Mouse (Mus musculus) forelimb bud, embryonic 11.5 days (tissue): ENCODE measurements at regions not wholly inside any gene's neighbourhood (a gene's known extent, or its start where the extent isn't known, plus 50 kb on each side); places are given as distances from the start of the nearest gene placed in this dataset.
"Not testable (repeated sequence)": the region's sequence is repeated elsewhere in the genome, so short reads cannot be mapped to it uniquely, and the experiment has no call there.

ENCODE experiments used
- DNase-seq: peaks from one replicate; pipeline ENCODE4 v3.0.0-alpha.2; 2012; ENCODE audit warnings: low read depth, low spot score

DNA sequence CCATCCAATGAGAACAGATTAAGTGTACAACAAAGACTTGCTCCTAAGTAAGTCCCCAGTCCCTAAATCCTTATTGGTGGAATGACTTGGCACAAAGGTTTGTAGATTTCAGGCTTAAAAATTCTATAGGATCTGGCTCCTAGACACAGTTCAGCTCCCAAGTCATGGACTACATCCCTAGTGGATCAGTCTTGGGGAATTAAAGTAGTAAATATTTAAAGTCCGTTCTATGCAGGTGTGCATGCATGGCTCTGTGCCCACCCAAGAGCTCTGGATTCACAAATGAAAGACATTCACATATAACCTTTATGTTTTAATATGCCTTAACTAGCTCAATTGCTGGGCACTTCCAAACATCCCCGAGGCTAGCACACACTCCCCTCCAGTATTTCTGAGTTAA lies 162.8 kb downstream of the Akr1d1 start:
- DNase-seq = no peak

DNA sequence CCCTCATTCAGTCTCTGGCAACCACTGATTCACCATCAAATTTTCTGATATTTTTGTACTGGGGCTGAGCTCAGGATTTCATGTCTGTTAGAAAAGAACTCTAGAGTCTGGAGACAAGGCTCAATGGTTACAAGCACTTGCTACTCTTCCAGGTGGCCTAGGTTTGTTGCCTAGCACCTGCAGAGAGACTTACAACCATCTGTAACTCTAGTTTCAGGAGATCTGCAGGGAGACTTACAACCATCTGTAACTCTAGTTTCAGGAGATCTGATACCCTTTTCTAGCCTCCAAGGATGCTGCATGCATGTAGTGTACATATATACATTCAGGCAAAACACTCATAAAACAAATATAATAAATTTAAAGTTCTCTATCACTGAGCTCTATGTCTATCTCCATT lies 166.1 kb downstream of the Akr1d1 start:
- DNase-seq = no peak

DNA sequence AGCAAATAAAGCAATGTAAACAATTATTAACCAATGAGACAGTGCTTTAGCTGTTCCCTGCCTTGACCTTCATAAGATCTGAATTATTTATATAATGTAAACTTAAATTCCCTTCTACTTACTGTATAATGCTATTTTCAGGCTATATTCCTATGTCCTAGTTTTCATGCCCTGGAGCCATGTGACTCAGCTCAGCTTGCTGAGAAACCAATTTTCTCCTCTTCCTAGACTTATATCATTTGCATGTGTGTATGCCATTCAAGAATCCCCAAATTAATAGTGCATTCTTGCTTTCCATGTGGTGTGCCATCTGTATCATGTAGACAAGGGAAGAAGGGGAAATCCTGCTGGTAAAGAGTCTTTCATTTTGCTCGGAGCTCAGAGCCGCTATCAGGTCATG lies 166.7 kb upstream of the Trim24 start:
- DNase-seq = no peak

DNA sequence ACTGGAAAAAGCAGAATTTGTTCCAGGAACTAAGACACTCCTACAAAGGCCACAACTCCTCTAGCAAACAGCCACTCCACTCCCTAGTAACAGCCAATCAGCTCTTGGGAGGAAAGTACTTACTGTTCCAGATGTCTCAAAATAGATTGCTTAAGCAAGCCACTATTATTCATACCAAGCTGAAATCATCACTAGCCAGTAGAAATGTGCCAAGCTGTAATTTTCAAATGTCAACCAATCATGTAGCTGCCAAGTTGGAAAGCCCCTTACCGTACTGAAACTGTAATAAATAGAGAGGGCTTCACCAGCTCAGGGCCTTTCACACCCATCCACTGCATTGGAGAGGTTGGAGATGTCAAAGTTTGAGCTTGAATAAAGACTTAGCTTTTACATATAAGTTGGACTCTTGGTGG lies 164.9 kb upstream of the Trim24 start:
- no peak for DNase-seq

DNA sequence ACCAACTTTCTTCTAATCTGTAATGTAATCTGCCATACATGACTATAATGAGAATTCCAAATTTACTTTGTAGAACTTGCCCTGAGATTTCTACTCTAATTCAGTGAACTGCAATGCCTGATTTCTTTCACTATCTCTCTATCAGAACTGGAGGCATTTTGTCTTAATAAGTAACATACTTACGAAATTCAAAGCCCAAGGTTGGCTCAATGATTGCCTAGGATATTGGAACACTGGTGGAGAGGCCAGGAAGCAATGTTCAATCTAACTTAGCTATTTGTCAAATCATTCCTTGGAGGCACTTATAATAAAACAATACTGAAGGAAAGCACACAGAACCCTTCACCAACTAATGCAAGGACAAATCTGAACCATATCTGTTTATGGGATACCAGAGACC lies 162.9 kb upstream of the Trim24 start:
- not testable (repeated sequence) for DNase-seq

DNA sequence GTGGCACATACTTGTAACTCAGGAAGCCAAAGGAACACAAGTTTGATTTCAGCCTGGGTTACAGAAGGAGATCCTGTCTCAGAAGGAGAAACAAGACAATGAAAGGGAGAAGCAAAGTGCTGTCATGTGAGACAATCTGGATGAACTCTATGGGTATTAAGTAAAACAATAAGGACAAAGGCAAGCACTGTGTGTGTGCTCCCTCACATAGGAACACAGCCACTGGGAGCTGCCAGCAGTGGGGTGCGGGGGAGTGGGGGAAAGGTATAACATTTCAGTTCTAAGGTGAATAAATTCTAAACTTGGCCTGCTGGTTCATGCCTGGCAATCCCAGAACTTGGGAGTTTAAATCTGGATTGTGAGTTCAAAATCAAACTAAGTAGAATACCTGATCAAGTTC lies 158.8 kb upstream of the Trim24 start:
- DNase-seq = no peak

DNA sequence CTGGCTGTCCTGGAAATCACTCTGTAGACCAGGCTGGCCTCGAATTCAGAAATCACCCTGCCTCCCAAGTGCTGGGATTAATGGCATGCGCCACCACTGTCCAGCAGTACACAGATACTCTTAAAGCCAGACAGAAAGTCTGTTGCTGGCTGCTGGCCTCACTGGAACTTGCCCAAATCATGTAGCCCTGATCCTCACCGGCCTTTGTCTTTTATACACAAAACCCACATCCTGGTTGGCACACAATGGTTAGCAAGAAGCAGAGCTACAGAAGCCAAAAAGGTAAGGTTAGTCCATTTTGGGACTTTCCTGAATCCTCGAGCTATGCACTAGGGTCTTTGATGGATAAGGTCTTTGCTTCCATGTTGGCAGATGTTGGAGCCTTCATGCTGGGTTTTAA lies 157.2 kb upstream of the Trim24 start:
- DNase-seq = no peak

DNA sequence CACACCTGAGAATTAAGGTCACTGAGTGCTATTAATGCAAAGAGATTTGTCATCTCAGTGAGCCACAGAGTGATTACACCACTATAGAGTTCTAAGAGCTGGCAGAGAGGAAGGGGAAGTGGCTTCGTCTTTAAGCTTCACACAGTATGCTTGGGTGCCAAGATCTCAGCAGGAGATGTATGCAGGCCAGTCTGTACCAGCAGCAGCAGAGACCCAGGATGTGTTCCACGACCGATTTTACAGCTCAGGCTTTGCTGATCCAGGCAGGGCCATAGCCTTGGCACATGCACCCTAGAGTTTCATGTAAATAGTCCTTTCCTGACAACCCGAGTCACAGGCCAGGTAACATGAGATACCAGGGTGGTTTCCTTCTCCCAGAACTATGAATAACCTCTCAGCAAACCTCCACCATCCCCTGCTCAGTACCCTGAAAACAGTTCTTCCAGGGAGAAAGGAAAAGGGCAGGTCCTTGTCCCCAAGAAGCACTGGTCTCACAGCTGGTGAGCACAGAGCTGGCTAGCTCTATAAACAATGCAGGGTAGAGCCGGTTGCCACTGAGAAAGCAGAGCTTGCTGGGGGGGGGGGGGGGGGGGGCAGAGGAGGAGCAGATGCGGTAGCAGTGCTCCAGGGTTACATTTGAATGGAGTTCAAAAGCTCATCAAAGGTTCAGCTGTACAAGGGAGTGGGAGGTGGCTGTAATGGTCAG lies 156.2 kb upstream of the Trim24 start:
- DNase-seq = no peak

DNA sequence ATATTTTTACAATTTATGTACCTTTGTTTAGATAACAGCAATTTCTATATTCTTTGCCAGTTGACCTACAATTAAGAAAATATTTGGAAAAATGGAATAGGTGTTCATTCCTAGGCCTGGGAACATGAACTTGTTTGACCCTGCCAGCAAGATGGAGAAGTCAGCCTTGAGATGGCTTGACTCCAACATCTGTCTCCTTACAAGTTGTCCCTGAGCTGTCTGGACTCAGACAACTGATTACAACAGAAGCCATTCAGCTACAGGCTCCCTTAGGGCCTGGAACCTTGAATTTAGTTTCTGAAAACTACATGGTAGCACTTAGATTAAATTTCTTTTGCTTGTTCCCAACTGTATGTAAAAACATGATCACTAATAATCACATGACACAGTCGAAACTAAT lies 148.9 kb upstream of the Trim24 start:
- DNase-seq = no peak

DNA sequence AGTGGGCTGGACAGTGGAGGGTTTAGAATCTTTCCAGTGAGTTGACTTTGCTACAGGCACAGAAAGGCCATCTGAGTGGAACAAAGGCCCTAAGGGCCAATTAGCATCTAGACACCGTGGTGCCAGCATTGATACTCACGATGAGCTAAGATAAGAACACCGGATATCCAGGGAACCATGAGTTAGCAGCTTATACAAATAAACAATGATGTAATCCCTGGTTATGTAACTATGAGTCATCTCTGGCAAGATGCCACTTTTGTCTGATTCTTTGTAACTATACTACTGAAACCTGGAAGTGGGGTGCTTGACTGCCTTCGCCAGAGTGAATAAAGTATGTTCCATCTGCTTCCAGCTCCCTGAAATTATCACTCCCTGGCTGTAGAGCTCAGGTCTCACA lies 147.3 kb upstream of the Trim24 start:
- no peak for DNase-seq

DNA sequence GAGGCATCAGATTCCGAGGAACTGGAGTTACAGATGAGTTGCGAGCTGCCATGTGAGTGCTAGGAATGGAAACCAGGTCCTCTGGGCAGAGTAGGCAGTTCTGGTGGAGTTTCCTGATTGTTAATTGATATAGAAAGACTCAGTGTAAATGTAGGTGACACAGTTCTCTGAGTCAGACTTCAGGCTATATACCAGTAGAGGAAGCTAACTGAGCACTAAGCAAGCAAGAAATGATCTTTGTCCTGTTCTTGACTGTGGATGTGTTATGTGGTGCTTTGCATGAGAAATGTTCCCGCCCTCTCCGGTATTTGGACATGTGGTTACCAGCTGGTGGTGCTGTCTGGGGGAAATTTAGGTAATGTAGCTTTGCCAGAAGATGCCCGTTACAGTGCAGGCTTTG lies 146.4 kb upstream of the Trim24 start:
- DNase-seq = no peak

DNA sequence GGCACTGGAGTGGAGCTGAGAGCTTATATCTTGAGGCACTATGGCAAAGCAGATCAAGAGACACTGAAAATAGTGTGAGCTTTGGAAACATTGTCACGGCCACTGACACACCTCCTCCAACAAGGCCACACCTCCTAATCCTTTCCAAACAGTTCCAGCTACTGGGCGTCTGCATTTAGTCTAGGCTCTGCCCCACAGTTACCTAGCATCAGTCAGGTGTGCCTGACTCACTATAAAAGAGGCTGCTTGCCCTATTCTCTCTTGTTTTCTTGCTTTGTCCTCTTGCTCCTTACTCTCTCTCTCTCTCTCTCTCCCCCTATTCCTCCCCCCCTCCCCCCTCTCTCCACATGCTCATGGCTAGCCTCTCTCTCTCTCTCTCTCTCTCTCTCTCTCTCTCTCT lies 142.0 kb upstream of the Trim24 start:
- no peak for DNase-seq

DNA sequence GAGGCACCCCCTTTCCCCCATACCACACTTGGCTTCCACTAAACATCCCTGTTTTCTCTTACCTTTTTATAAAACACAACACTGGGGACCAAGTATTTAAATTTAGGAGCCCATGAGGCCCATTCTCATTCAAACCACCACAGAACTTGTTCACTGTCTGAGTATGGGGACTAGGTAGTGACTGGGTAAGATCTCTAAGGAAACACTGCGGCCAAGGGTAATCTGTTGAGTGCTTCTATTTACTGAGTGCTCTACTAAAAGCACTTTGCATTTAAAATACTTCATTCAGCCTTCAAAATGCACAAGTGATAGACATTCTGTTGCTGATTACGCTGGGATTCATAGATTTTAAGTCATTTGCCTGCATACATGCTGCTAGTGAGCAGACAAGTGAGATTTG lies 141.4 kb upstream of the Trim24 start:
- DNase-seq = no peak

DNA sequence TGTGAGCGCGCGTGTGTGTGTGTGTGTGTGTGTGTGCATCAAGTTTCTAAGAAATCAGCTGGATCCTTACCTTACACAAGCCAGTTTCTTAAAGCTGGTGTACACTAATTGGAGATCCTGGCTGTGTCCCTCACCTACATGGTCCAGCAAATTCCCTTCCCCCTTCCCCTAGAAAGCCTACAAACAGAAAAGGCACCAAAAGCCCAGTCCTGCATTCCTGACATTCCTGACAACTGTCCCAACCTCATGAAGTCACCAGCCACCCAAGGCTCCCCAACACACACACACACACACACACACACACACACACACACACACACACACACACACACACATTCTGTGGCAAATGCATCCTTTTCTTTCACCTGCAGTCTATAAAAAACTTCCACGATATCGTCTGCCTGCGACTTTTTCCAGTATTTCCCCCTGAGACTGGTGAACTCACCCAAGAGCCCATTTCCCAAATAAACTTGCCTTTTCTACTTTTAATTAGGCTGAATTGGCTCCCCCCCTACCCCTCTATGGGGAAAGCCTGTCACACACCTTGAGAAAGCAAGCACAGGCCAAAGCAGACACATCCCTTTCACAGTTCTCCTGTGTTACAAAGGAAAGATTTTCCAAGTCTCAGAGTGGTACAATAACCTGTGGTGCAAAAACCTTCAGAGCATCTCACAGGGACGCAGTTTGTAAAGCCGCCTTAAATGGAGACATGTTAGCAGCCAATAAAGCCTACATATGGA lies 139.9 kb upstream of the Trim24 start:
- DNase-seq = peak; percentile 41

DNA sequence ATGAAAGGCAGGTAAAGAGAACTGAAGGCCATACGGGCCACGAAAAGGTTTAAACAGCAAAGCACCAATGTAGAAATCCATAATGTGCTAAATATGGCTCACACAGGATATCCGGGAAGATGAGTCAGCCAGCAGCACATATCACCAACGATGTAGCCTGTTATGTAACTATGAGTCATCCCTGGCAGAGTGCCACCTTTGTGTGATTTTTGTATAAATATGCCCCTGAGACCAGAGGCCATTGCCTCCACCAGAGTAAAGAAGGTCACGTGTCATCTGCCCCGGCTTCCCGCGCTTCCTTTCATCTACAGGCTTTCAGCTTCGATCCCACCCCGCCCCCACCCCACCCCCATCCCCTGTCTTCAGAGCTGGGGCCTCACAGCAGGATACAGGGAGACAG lies 138.2 kb upstream of the Trim24 start:
- DNase-seq = peak; percentile 13

DNA sequence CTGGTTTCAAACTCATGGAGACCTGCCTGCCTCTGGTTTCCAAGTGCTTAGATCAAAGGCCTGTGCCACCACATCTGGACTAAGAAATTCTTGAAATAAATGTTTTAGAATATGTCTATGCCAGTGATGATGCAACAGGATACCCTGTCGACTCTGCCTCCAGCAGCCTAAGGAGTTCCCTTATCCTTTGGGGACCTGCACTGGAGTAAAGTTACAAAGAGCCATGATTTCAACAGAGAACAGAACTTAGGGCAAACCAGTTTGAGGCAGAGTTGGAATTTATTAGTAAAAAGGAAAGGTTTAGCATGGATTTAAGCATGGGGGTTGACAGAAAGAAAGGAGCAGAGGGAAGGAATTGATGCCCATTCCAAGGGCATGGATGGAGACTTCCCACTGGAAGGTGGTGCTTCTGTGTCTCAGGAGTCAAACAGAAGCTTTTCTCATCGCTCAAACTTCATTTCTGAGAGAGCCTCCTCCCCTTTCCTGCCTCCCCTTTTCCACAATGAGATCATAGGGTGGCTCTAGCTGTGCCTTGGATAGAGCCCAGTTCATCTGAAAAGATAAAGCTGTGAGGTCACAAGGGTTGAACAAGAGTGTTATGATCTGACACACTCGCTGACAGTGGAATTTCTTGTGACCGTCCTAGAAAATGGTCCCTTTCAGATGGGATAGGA lies 135.2 kb upstream of the Trim24 start:
- DNase-seq = no peak

DNA sequence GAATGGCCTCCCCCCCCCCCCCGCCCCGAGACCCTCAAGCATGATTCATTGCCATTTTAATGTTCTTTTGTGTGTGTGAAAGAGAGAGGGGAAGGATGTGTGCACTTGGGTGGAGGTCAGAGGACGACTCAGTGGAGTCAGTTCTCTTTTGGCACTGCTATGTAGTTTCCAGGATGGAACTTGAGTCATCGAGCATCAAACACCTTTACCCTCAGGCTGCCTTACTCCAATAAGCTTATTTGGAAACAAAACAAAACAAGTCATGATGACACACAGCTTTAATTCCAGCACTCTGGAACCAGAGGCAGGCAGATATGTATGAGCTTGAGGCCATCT lies 134.7 kb upstream of the Trim24 start:
- no peak for DNase-seq

DNA sequence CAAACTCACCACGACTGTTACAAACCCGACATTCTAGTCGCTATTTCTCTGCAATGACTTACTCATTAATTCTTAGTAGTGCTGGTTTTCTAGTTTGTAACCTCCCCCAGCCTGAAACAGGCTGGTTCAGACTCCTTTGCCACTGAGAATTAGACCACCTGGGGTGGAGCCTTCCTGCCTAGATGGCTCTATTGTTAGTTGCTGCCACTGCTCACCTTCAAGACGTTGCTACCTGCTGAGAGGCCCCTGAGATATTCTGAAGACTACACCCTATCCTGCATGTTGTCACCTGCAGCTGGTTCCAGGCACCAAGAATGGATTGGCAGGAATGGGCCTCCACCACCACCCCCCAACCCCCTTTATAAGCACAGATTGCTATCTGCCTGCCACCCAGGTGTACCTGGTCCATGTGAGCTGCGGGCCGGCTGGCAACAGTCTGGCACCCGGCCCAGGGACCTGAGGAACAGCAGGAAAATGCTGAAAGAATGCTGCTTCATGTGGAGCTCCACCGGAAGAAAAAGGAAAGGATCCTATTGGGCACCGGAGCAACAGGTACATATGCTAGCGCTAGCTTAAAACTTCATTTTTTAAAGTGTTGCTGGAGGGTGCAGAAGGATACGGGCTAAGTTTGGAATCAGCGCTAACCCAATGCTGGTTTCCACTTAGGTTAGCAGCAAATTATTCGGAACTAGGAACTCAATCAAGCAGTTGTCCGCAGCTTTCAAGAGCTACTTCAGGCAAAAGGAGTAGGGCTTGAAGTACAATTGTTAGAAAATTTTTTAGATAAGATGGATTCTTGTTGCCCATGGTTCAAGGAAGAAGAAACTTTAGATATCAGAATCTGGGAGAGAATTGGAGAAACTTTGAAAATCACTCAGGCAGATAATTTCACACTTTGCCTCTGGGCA lies 129.4 kb upstream of the Trim24 start:
- no peak for DNase-seq

DNA sequence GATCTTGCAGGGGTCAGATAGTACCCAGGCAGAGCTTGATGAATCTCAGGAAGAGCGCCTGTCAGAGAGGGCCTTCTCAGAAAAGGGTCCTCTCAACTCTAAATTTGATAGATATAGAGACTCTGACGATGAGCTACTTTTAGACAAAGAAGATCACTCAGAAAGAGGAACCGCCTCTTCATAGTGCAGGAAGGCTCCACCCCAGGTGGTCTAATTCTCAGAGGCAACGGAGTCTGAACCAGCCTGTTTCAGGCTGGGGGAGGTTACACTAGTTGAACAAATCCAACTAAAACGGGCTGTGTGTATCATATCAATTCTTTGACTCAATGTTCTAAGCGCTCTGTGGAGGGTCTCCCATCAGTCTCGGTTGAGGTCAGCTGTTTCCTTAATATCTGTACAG lies 128.7 kb upstream of the Trim24 start:
- DNase-seq = not testable (repeated sequence)

DNA sequence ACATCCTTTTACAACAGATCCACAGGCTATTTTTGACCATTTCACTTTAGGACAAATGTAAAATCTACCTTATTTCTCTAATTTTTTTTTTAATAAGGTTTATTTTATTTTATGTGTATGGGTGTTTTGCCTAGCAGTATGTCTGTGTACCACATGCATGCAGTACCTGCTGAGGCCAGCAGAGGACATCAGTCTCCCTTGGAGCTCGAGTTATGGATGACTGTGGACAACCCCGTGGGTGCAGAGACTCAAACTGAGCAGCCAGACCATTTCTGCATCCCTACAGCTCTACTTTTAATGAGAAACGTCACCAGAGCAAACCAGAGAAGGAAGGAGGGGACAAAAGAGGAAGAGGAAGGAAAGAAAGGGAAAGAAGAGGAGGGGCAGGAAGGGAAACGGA lies 125.9 kb upstream of the Trim24 start:
- no peak for DNase-seq

DNA sequence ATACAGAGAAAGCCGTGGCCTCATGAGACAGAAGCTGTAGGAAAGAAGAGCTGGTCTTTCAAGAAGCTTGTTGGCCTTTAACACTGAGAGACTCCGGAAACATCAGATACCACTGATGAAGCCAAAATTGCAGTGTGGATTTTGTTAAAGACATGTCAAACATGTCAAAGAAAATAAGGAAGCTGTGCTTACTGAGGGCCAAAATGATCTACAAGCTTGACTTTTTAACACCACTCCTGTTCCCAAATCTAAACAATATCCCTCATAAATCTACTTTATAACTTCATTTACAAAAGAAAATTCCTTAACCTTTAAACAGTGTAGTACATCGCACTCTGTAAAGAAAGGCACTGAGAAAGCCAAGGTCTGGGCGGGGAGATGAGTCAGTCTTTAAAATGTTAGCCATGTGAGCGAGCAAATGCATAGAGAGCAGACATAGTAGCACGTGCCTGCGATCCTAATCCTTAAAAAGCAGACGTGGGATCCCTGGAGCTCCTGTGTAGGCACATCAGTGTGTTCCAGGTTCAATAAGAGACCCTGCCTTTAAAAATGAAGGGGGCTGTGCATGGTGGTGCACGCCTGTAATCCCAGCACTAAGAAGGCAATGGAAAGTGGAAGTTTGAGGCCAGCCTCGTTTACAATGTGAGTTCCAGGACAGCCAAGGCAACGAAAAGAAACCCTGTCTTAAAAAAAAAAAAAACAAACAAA lies 125.1 kb upstream of the Trim24 start:
- no peak for DNase-seq
